Mouse (Mus musculus) ES-Bruce4 (cell line): ENCODE measurements around the gene Slc27a3.

ENCODE experiments used
- CTCF ChIP-seq: IDR thresholded peaks from one replicate; pipeline ENCODE4 v1.8.1; 2011; ENCODE audit warnings: low read depth, low read length
- POLR2A ChIP-seq: IDR thresholded peaks from one replicate; pipeline ENCODE4 v1.8.1; 2011; ENCODE audit warnings: low read length; ENCODE audit not compliant: insufficient read depth

DNA sequence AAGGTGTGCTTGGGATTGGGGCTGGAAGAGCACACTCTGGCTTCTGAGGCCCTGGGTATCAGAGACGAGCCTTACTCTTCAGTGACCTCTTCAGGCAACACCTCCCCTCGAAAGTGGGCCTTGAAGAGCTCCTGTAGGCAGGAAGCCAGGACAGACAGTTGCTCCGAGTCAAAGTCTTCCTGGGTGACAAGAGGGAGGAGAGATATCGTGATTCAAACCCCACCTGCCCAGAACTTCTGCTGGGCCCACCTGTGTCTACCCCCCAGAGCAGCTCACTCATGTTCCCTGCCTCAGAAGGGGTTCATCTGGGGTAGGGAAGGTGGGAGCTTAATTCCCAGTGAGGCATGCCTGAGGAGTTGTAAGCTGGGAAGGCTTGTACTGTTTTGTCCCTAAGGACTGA, 11.3 kb upstream of the Slc27a3 start:
- TF ChIP-seq CTCF (no peak), POLR2A (no peak)
